Mouse (Mus musculus) testis, adult 2 months (tissue): ENCODE results near the gene Tmc3.

Source experiments
- CTCF ChIP-seq: fragments of 200-500 bp; IDR thresholded peaks from 2 replicates; pipeline ENCODE4 v1.5.1; 2012; ENCODE audit warnings: low read depth, mild to moderate bottlenecking, inconsistent platforms, low read length, moderate library complexity; ENCODE audit not compliant: control insufficient read depth, insufficient read depth, insufficient replicate concordance
- POLR2A ChIP-seq: fragments of 200-500 bp; IDR thresholded peaks from 2 replicates; pipeline ENCODE4 v1.6.1; 2012; ENCODE audit warnings: low read depth, mild to moderate bottlenecking, inconsistent platforms, low read length, moderate library complexity; ENCODE audit not compliant: control insufficient read depth

DNA sequence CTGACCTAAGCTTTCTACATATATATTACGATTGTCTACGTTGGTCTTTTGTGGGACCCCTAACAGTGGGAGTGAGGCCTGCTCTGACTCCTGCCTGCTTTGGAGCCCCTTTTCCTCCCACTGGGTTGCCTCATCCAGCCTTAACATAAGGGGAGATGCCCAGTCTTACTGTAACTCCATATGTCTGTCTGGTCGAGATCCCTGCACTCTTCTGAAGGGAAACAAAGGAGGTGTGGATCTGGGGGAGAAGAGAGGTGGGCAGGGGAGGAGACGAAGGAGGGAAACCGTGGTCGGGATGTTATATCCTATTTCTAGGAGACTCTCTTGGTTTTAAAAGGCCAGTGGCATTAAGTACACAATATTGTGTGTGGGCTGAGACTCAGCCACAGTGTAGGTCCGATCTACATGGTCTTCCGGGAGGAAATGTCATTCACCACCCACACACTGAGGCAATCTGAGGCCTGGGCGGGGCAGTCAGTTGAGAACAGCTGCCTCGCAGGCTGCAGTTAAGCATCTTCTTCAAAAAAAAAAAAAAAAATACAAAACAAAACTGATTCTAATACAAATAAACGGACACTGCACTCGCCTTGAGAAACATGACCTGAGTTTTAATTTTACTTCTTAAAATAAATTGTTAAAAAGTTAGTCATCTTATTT, 20.0 kb upstream of the Tmc3 start:
- TF ChIP-seq POLR2A, result no peak
- TF ChIP-seq CTCF, result no peak
